Mouse (Mus musculus): ENCODE measurements around the gene Mbip. TPM values are rescaled to one million over a fixed set of nuclear protein-coding genes. Genes with fewer than 3 reads are reported as not detected.

The Mbip gene
- 36.3 TPM for polyA plus RNA-seq (2014; fragmentation: Illumina TruSeq; extraction: RNeasy Lipid Tissue Mini Kit (QIAGEN cat#74804); ENCODE audit: low read depth, low replicate concordance)

DNA sequence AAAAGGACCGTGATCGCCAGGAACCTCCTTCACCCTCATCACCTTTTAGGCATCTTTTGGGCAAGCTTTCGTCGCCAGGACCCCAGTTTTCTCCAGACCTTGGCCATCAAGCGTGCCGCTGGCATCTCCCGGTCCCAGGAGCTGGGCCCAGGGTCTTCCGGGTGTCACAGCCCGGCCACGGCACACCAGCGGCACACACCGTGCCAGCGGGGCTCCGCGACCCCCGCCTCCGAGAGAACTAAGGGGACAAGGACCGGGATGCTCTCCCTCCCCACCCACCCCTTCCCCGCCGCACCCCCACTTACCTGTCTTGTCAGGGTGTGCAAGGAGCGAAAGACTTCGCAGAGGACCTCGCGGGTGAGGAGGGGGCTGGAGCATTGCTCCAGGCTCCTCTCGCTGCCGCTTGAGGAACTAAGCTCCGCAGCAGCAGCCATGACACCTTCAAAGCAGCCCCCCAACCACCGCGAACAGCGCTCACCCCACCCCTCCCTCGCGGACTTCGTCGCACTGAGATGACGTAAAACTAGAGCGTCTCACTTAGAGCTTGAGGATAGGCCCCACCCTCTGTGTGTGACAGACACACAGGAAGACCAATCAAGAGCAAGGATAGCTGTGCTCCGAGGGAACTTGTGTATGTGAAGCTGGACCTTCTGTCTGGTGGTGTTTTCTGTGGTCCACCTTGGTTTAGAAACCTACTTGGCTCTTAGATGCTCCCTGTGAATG is at the start of gene Mbip:
TSS of gene Mbip (minus strand) at position 528 of the 723 bp plus-strand sequence.

Other genes with a start within 250 kb of the Mbip start
- gene Nkx2-1, start 191.0 kb upstream of the Mbip start, polyA plus RNA-seq (2014; fragmentation: Illumina TruSeq; extraction: RNeasy Lipid Tissue Mini Kit (QIAGEN cat#74804); ENCODE audit: low read depth, low replicate concordance): not detected

Measured in adrenal gland, adult 10 weeks (tissue).